In genomic region chr16:17518910-17519309, GRCm38 (mm10) we compare ENCODE assay signal across 24 mouse cellular contexts. TPM values are rescaled to one million over a fixed set of nuclear protein-coding genes. Genes with fewer than 3 reads are reported as not detected.
DNase-seq lines count a peak whose midpoint lies in the region; ATAC-seq and TF ChIP-seq lines count a peak whose summit lies in the region.
"Had no signal": no experiment of that assay in that cellular context is flagged by ENCODE, and none has a peak within 500 bp of the region (broad histone marks: within the 10 kb centered on the region; RNA-seq: fewer than 3 reads in every experiment).

No protein-coding gene starts in this region.

- no peak for TF ChIP-seq POLR2A in kidney, adult 2 months (IDR thresholded peaks at IDR 0.05; ENCODE audit: low read depth, low read length)
- TF ChIP-seq POLR2A in liver, adult 2 months (IDR thresholded peaks at IDR 0.05; ENCODE audit: extremely low read depth, insufficient read depth, low read length) = no peak

- WGBS in forebrain, embryonic 11.5 days = 92% methylated on average over 2 of the region's 2 CpGs
- WGBS in forebrain, embryonic 10.5 days = 84% methylated on average over 2 of the region's 2 CpGs
- WGBS in kidney, adult 2 months = 59% methylated on average over 2 of the region's 2 CpGs
- WGBS in kidney, embryonic 15.5 days = 86% methylated on average over 2 of the region's 2 CpGs
- WGBS in liver, adult 2 months = 16% methylated on average over 2 of the region's 2 CpGs

- no peaks in the 10 kb centered on the region for H3K27me3 ChIP-seq in forebrain, embryonic 11.5 days (ENCODE audit: control insufficient read depth, insufficient read depth, low read length)
- H3K27me3 ChIP-seq in forebrain, embryonic 10.5 days (ENCODE audit: poor library complexity, severe bottlenecking) = no peaks in the 10 kb centered on the region
- no peaks in the 10 kb centered on the region for H3K27me3 ChIP-seq in kidney, adult 2 months (replicated peaks; ENCODE audit: control insufficient read depth, insufficient read depth, low read length)
- no peaks in the 10 kb centered on the region for H3K27me3 ChIP-seq in kidney, embryonic 15.5 days
- H3K27me3 ChIP-seq in liver, adult 2 months (ENCODE audit: control insufficient read depth, insufficient read depth, low read length) = no peaks in the 10 kb centered on the region
- H3K27me3 ChIP-seq: CH12.LX, Patski had no signal

- no peaks in the 10 kb centered on the region for H3K4me1 ChIP-seq in forebrain, embryonic 11.5 days (replicated peaks; ENCODE audit: control insufficient read depth, insufficient read depth, low read length)
- no peaks in the 10 kb centered on the region for H3K4me1 ChIP-seq in forebrain, embryonic 10.5 days
- H3K4me1 ChIP-seq in kidney, adult 2 months (ENCODE audit: control insufficient read depth, insufficient read depth, low read length) = peaks cover 5% of the 10 kb centered on the region
- no peaks in the 10 kb centered on the region for H3K4me1 ChIP-seq in kidney, embryonic 15.5 days
- H3K4me1 ChIP-seq in liver, adult 2 months (ENCODE audit: control insufficient read depth, insufficient read depth, low read length) = no peaks in the 10 kb centered on the region; the same call in 1 of the 2 replicates

- TF ChIP-seq CTCF in kidney, adult 2 months (conservative IDR thresholded peaks at IDR 0.05; ENCODE audit: insufficient read depth, insufficient read length, low read depth, low read length) = no peak
- TF ChIP-seq CTCF in liver, adult 2 months (IDR thresholded peaks at IDR 0.05; ENCODE audit: low read depth, low read length) = no peak

- no peaks in the 10 kb centered on the region for H3K9me3 ChIP-seq in forebrain, embryonic 11.5 days (ENCODE audit: control insufficient read depth, low read length)
- H3K9me3 ChIP-seq in forebrain, embryonic 10.5 days = no peaks in the 10 kb centered on the region
- no peaks in the 10 kb centered on the region for H3K9me3 ChIP-seq in kidney, embryonic 15.5 days (replicated peaks)
- H3K9me3 ChIP-seq: G1E had no signal

- H3K27ac ChIP-seq in forebrain, embryonic 11.5 days (ENCODE audit: low read depth, low read length) = no peak overlapping the region
- H3K27ac ChIP-seq in forebrain, embryonic 10.5 days = no peak overlapping the region
- no peak overlapping the region for H3K27ac ChIP-seq in kidney, adult 2 months (ENCODE audit: insufficient read depth, low read depth, low read length)
- H3K27ac ChIP-seq in kidney, embryonic 15.5 days = no peak overlapping the region
- no peak overlapping the region for H3K27ac ChIP-seq in liver, adult 2 months (replicated peaks; ENCODE audit: insufficient read depth, low read depth, low read length)

- peaks cover 3% of the 10 kb centered on the region; the same call in 1 of the 2 replicates for H3K36me3 ChIP-seq in forebrain, embryonic 11.5 days (ENCODE audit: control insufficient read depth, insufficient read depth, low read length)
- peaks cover 98% of the 10 kb centered on the region for H3K36me3 ChIP-seq in forebrain, embryonic 10.5 days (replicated peaks)
- peaks cover 12% of the 10 kb centered on the region; the same call in 1 of the 2 replicates for H3K36me3 ChIP-seq in kidney, adult 2 months (ENCODE audit: control insufficient read depth, insufficient read depth, low read length)
- peaks cover 96% of the 10 kb centered on the region for H3K36me3 ChIP-seq in kidney, embryonic 15.5 days
- H3K36me3 ChIP-seq in liver, adult 2 months (ENCODE audit: control insufficient read depth, insufficient read depth, low read length) = peaks cover 14% of the 10 kb centered on the region; the same call in 1 of the 2 replicates

- ATAC-seq in forebrain, embryonic 11.5 days (replicated peaks; ENCODE audit: low FRiP score) = no peak
- no peak for ATAC-seq in kidney, embryonic 15.5 days (replicated peaks; ENCODE audit: low FRiP score)
- ATAC-seq: activated CD4-positive, CD25-positive, alpha-beta regulatory T cell, adult 4 months; CD4-positive, CD25-positive, alpha-beta regulatory T cell, adult 4 months; Patski had no signal

- H3K79me2 ChIP-seq in liver, adult 2 months (ENCODE audit: control insufficient read depth, insufficient read depth, low read length) = no peaks in the 10 kb centered on the region

- DNase-seq in forebrain, embryonic 11.5 days (ENCODE audit: low spot score) = peak; percentile 26
- DNase-seq in forebrain, embryonic 10.5 days (ENCODE audit: extremely low spot score, low spot score) = no peak
- peak; percentile 56 for DNase-seq in kidney, adult 2 months
- peak; percentile 56 for DNase-seq in kidney, adult 9 months
- no peak for DNase-seq in kidney, postnatal 10 days
- peak; percentile 59 for DNase-seq in liver, adult 2 months (ENCODE audit: extremely low read depth, low read depth, low spot score)
- DNase-seq in liver = no peak
- DNase-seq: adrenal gland, adult 2 months; adrenal gland, adult 8-10 months; adrenal gland, postnatal 10 days; adrenal gland, postnatal 14 days; adrenal gland, postnatal 25 days; adrenal gland, postnatal 36 days; B cell, adult 2 months; cerebellum, adult 11 months; cerebellum, adult 11-12 months had no signal

- no peak overlapping the region for H3K4me3 ChIP-seq in forebrain, embryonic 11.5 days (ENCODE audit: low read depth, low read length)
- H3K4me3 ChIP-seq in forebrain, embryonic 10.5 days = no peak overlapping the region
- no peak overlapping the region for H3K4me3 ChIP-seq in kidney, adult 2 months (ENCODE audit: insufficient read depth, low read depth, low read length)
- H3K4me3 ChIP-seq in kidney, embryonic 15.5 days (replicated peaks) = no peak overlapping the region
- no peak overlapping the region for H3K4me3 ChIP-seq in liver, adult 2 months (ENCODE audit: insufficient read depth, low read depth, low read length)

- no peak overlapping the region for H3K9ac ChIP-seq in forebrain, embryonic 11.5 days (ENCODE audit: low read length)
- no peak overlapping the region for H3K9ac ChIP-seq in kidney, embryonic 15.5 days
- H3K9ac ChIP-seq in liver, adult 2 months (ENCODE audit: low read depth, low read length) = no peak overlapping the region

- no peak overlapping the region for H3K4me2 ChIP-seq in forebrain, embryonic 11.5 days (ENCODE audit: low read depth, low read length, severe bottlenecking)
- no peak overlapping the region for H3K4me2 ChIP-seq in kidney, embryonic 15.5 days

RNA-seq across cellular contexts. Expression of gene Lztr1, which starts 10.4 kb away (rescaled TPM):
- 97.5 and 106 TPM in 2 replicates for polyA plus RNA-seq in forebrain, embryonic 11.5 days (2014; fragmentation: Nextera tagmentation; extraction: Ambion mirVana)
- polyA plus RNA-seq in forebrain, embryonic 10.5 days (2016; fragmentation: Nextera tagmentation; extraction: Ambion mirVana) = 78.1 and 92.3 TPM in 2 replicates
- 295 and 386 TPM in 2 replicates for polyA plus RNA-seq in kidney, adult 2 months (2012; rRNA removed)
- 83.3 and 96.0 TPM in 2 replicates for polyA plus RNA-seq in kidney, embryonic 15.5 days (2015; fragmentation: Nextera tagmentation; extraction: Ambion mirVana)
- 39.0 and 53.0 TPM in 2 replicates for total RNA-seq in liver, adult 2 months (2014; rRNA removed)
- polyA plus RNA-seq in liver, adult 2 months (2012; rRNA removed) = 83.5 and 96.7 TPM in 2 replicates

RNA-seq across cellular contexts. Expression of gene Thap7, which starts 12.0 kb away (rescaled TPM):
- 50.2 and 55.6 TPM in 2 replicates for polyA plus RNA-seq in forebrain, embryonic 11.5 days (2014; fragmentation: Nextera tagmentation; extraction: Ambion mirVana)
- polyA plus RNA-seq in forebrain, embryonic 10.5 days (2016; fragmentation: Nextera tagmentation; extraction: Ambion mirVana) = 51.7 and 53.4 TPM in 2 replicates
- polyA plus RNA-seq in kidney, adult 2 months (2012; rRNA removed) = 103 and 115 TPM in 2 replicates
- 51.9 and 55.2 TPM in 2 replicates for polyA plus RNA-seq in kidney, embryonic 15.5 days (2015; fragmentation: Nextera tagmentation; extraction: Ambion mirVana)
- 15.1 and 18.8 TPM in 2 replicates for total RNA-seq in liver, adult 2 months (2014; rRNA removed)
- 47.9 and 49.2 TPM in 2 replicates for polyA plus RNA-seq in liver, adult 2 months (2012; rRNA removed)

RNA-seq across cellular contexts. Expression of gene Aifm3, which starts 29.5 kb away (rescaled TPM):
- polyA plus RNA-seq in forebrain, embryonic 11.5 days (2014; fragmentation: Nextera tagmentation; extraction: Ambion mirVana) = 3.2 and 3.8 TPM in 2 replicates
- polyA plus RNA-seq in forebrain, embryonic 10.5 days (2016; fragmentation: Nextera tagmentation; extraction: Ambion mirVana) = 1.3 and 2.8 TPM in 2 replicates
- 11.7 and 14.8 TPM in 2 replicates for polyA plus RNA-seq in kidney, adult 2 months (2012; rRNA removed)
- polyA plus RNA-seq in kidney, embryonic 15.5 days (2015; fragmentation: Nextera tagmentation; extraction: Ambion mirVana) = 1.8 and 2.1 TPM in 2 replicates
- 1.4 and 3.7 TPM in 2 replicates for total RNA-seq in liver, adult 2 months (2014; rRNA removed)
- 3.5 and 3.7 TPM in 2 replicates for polyA plus RNA-seq in liver, adult 2 months (2012; rRNA removed)
- total RNA-seq: CH12.LX had no signal
- polyA plus RNA-seq: activated CD4-positive, CD25-positive, alpha-beta regulatory T cell, adult 4 months; C2C12; G1E had no signal

RNA-seq across cellular contexts. Expression of gene Lrrc74b, which starts 42.1 kb away (rescaled TPM):
- polyA plus RNA-seq in forebrain, embryonic 11.5 days (2014; fragmentation: Nextera tagmentation; extraction: Ambion mirVana) = 0.12 and 0.57 TPM in 2 replicates
- 0.26 and 0.51 TPM in 2 replicates for polyA plus RNA-seq in forebrain, embryonic 10.5 days (2016; fragmentation: Nextera tagmentation; extraction: Ambion mirVana)
- 0.05 and 0.11 TPM in 2 replicates for polyA plus RNA-seq in kidney, adult 2 months (2012; rRNA removed)
- 0.23 and 0.24 TPM in 2 replicates for polyA plus RNA-seq in kidney, embryonic 15.5 days (2015; fragmentation: Nextera tagmentation; extraction: Ambion mirVana)
- total RNA-seq in liver, adult 2 months (2014; rRNA removed) = not detected in 2 replicates
- not detected in 2 replicates for polyA plus RNA-seq in liver, adult 2 months (2012; rRNA removed)
- total RNA-seq: adrenal gland, adult 18-20 months; adrenal gland, adult 2 months; adrenal gland, postnatal 36 days; CH12.LX had no signal
- polyA plus RNA-seq: activated CD4-positive, CD25-positive, alpha-beta regulatory T cell, adult 4 months; adrenal gland, adult 2 months; CD4-positive, CD25-positive, alpha-beta regulatory T cell, adult 4 months had no signal

RNA-seq across cellular contexts. Expression of gene P2rx6, which starts 42.8 kb away (rescaled TPM):
- polyA plus RNA-seq in forebrain, embryonic 11.5 days (2014; fragmentation: Nextera tagmentation; extraction: Ambion mirVana) = 0.35 and 0.75 TPM in 2 replicates
- 0.46 and 0.62 TPM in 2 replicates for polyA plus RNA-seq in forebrain, embryonic 10.5 days (2016; fragmentation: Nextera tagmentation; extraction: Ambion mirVana)
- 0.86 and 1.1 TPM in 2 replicates for polyA plus RNA-seq in kidney, adult 2 months (2012; rRNA removed)
- 0.82 and 1.2 TPM in 2 replicates for polyA plus RNA-seq in kidney, embryonic 15.5 days (2015; fragmentation: Nextera tagmentation; extraction: Ambion mirVana)
- total RNA-seq in liver, adult 2 months (2014; rRNA removed) = under 0.01 TPM in 1 of 2 replicates, not detected in the other
- 0.12 TPM in 1 of 2 replicates, not detected in the other for polyA plus RNA-seq in liver, adult 2 months (2012; rRNA removed)
- total RNA-seq: CH12.LX had no signal
- polyA plus RNA-seq: activated CD4-positive, CD25-positive, alpha-beta regulatory T cell, adult 4 months; CD4-positive, CD25-positive, alpha-beta regulatory T cell, adult 4 months; G1E had no signal

Comparison
In these comparisons a context has a peak if more than half of its experiments do, and no peak if none do; other contexts are left out.
1. DNase-seq: peak in forebrain, embryonic 11.5 days (single experiment), kidney, adult 2 months (single experiment), kidney, adult 9 months (single experiment) and liver, adult 2 months (single experiment); none in forebrain, embryonic 10.5 days (single experiment), kidney, postnatal 10 days (single experiment) and liver (single experiment).